Mouse (Mus musculus) T-cell, adult 2 months (primary cell): ENCODE results near the gene Tstd3.
"Not testable (repeated sequence)": the region's sequence is repeated elsewhere in the genome, so short reads cannot be mapped to it uniquely, and the experiment has no call there.

Experiments
- DNase-seq: peaks from one replicate; pipeline ENCODE4 v3.0.0; 2022; ENCODE audit warnings: low spot score

Tstd3 gene

GRCm38 (mm10) chr4:21745723-21746122 lies 21.3 kb downstream of the Tstd3 start:
- no peak for DNase-seq

- DNase-seq, result not testable (repeated sequence)
These were observed 22.9 kb downstream of the Tstd3 start for GRCm38 (mm10) chr4:21744142-21744541.

GRCm38 (mm10) chr4:21739169-21739568 lies 27.8 kb downstream of the Tstd3 start:
- DNase-seq, result no peak

- DNase-seq, result peak; percentile 89
These were observed 39.3 kb downstream of the Tstd3 start, which contains the start of gene Ccnc for GRCm38 (mm10) chr4:21727615-21728165. Ccnc (plus strand) TSS chr4:21727701.

GRCm38 (mm10) chr4:21726912-21727614 lies 39.9 kb downstream of the Tstd3 start:
- peak; percentile 23 for DNase-seq

- DNase-seq, result no peak
These were observed 44.2 kb downstream of the Tstd3 start for GRCm38 (mm10) chr4:21722752-21723334.

- peak; percentile 34 for DNase-seq
These were observed 54.9 kb downstream of the Tstd3 start for GRCm38 (mm10) chr4:21712147-21712546.
